Mouse (Mus musculus): ENCODE measurements around the gene Maff. TPM values are rescaled to one million over a fixed set of nuclear protein-coding genes. Genes with fewer than 3 reads are reported as not detected.

Maff gene
- polyA plus RNA-seq, 1 experiment, result 4.1 TPM

DNA sequence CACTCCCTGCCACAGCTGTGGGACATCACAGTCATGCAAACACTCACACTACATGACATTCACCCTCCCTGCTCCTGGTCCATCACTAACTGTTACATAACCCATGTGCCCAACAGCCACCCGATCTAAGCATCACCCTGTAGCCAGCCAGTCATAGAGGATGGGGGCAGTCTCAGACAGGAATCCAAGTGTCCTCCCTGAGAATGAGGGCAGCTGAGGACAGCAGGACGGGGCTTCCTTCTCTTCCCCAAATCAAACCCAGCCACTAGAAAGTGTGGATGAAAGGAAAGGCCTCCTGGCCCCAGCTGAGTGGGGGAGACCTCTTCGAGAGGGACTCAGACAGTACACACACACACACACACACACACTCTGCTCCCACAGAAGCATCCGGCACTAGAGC lies 48.4 kb downstream of the Maff start:
- TF ChIP-seq GATA1 (IDR thresholded peaks at IDR 0.05; ENCODE audit: low read length), result no peak

DNA sequence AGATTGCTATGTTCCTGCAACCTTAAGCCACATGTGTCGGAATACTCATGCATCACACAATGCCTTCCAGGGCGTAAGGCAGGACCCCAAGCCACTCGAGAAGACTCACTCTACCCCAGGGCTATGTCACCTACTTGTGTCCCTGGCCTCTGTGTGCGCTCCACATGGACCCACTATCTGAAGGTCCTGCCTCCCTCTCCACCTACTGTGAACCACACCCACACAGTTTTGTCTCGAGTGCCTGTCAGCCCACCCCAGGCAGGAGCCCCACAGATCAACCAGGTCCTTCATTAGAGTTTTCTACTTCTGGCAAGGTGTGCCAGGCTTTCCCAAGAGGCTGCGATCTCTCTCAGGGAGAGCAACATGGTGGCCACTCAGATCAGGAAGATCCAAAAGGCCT lies 48.9 kb downstream of the Maff start:
- no peak for TF ChIP-seq GATA1 (IDR thresholded peaks at IDR 0.05; ENCODE audit: low read length)

DNA sequence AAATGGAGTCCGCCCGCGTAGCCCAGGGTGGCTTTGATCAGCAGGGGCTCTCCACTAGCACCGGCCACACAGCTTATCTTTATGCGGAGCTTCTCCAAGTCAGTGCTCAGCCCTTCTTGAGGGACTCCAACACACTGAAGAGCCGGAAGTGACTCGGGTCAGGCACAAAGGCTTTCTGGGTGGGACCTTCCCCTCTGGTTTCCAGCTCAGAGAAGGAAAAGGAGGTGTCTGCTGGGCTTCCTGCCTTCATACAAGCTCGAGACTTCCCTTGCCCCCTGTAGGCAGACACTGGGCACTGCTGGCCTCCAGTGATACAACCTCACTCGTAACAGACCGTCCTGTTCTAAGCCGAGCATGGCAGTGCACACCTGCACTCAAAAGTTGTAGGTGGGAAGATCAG lies 50.3 kb downstream of the Maff start:
- TF ChIP-seq GATA1 (IDR thresholded peaks at IDR 0.05; ENCODE audit: low read length), result no peak

DNA sequence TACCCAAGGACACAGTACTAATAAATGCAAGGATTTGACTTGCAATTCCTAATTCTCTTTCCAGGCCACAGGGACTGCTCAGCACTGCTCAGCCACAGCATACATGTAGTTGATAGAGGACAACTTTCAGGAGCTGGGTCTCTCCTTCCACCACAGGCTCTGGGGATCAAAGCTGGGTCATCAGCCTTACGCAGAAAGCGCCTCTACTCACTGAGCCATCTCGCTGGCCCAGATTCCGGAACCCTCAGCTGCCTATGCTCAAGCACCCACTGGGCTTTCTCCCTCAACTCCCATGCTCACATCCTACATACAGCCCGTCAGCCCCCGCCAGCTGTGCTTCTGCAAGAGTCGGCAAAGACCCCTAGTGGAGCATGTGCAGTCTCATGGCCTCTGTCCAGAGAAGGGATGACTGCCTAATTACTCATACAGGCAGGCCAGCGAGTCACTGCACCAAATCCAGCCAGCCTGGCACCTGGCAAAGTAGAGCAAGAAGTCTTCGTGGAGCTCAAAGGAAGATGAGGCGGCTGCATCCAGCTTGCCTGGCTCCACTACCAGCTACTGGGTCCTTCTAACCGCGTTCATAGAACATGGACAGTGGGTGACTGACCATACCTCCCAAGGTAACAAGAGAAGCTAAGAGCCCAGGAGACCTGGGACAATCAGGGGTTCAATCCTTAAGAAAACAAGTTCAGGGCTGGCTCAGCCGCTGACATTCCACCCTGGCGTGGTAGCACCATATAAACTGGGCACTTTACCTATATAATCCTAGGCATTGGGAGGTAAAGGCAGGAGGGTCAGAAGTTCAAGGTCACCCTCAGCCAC lies 53.0 kb downstream of the Maff start:
- no peak for TF ChIP-seq GATA1 (IDR thresholded peaks at IDR 0.05; ENCODE audit: low read length)

DNA sequence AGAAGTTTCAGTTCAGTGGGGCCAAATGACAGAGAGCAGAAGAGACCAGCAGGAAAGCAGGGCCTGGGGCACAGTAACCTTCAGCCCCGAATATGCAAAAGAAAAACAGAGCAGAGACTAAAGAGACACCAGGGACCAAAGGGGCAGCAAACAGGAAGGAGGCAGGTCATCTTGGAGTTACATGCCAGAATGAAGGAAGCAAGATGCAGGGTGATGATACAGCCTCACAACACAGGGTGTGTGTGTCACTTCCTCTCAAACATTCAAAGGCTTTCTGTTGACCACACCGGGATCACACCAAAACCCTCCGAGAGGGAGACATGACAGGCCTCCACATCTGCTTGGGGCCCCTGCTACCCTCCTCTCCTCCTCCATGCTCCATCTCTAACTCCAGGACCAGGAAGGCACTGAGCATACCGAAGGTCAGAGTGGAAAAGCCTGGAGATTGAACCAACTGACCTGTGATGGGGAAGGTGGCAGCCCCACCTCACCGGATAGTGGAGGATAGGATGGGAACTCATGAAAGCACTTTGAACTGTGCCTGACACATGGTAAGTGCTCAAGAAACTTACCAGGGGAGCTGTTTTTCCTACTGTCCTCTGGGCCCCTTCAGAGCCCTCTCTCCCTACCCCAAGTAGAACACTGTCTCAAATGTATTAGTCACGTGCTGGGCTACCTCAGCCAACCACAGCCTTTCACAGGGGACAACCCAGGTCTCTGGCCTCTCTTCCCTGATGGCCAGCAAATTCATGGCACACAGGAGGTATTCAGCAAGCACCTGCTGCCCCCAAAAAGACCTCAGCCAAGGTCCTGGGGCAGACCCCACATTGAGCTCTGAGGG lies 53.9 kb downstream of the Maff start:
- no peak for TF ChIP-seq GATA1 (IDR thresholded peaks at IDR 0.05; ENCODE audit: low read length)

DNA sequence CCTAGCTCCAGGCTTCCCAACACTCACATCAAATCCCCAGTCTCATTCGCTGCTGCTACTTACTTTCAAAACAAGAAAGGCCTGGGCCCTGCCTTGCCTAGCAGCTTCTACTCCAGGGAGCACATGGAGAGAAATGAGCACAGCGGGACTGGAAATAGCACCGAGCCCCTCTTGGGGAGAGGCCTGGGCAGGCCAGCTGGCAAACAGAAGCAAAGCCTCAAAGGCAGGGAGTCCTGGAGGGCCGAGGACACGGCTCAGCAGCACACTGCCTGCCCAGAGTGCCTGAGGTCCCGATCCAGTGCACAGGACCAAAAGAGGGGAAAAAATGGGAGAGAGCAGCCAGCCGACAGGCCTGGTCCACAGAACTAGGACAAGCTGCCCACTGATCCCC lies 54.5 kb downstream of the Maff start:
- TF ChIP-seq GATA1 (IDR thresholded peaks at IDR 0.05; ENCODE audit: low read length), result no peak

DNA sequence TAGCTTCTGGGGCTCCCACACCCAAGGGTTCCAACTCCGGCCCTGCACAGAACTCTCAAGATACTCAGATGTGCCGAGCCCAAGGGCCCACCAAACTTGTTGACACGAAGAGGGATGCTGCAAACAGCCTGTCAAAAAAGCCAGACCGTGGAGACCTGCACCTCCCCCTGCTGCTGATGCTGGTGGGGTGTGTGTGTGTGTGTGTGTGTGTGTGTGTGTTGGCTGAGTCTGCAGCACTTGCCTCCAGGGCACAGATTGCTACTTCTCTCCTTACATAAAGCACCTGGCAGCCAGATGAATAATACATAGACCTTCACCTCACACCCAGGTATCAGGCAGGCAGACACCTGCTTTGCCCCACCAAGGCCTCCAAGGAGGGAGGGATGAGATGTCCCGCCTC lies 55.8 kb downstream of the Maff start:
- TF ChIP-seq GATA1 (IDR thresholded peaks at IDR 0.05; ENCODE audit: low read length), result no peak

DNA sequence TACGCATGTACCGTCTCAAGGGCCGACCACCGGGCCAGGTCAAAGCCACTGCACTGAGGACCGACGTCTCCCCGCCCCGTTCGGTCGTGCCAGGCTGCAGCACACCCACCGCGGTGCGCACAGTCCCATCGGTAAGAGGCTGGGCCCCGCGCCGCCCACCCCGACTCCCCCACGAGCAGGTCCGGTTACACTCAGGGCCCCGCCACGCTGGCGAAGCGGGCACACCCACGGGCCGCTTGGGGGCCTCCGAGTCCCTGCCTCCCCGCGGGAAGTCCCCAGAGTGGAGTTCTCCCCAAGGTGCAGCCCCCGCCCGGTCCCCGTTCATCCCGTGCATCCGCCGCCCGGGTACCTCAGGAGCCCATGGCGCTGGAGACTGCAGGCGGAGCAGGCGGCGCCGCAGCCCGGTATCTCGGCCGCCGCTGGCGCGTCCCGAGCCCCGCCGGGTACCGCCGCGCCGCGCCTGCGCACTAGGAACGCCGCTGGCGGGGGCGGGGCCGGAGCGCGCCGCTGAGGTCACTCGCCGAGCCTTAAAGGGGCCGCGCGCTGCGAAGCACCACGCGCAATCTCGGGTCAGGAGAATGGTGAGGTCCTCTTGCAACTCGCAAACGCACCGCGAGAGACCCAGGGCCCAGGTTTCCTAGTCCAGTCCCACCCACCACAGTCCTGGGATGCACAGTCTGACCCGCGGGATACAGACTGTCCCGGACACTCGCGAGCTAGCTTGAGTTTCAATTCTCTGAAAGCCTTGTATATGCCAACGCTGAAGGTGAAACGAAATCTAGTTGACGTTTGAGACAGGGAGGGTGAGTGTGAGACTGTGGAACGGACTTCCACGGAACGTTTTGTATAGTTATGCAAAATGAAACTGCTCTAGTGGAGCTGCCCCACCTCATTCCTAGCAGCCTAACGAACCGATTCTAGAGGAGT lies 56.7 kb downstream of the Maff start, which contains the start of gene Tmem184b:
Tmem184b (minus strand) TSS at position 734 of the 927 bp plus-strand sequence.
- TF ChIP-seq GATA1 (IDR thresholded peaks at IDR 0.05; ENCODE audit: low read length), result no peak

DNA sequence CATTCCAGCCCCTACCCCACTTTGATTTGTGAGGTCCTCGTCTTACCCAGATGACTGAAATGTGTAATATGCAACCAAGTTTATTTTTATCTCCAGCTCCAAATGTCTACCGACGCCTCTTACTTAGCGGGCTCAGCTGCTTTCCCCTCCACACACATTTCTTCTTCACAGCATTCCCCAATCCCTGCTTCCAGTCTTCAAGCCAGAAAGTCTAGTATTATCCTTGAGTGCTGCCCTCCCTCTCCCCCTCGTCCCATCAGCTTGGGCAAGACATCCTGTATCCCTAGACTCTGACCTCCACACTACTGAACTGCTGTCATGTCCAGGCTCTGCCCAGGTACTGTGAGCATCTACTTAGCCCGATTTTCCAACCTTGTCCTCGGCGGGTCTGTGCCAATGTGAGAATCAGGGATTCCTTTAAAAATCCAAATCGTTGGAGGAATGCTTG lies 57.4 kb downstream of the Maff start:
- TF ChIP-seq GATA1 (IDR thresholded peaks at IDR 0.05; ENCODE audit: low read length), result no peak

DNA sequence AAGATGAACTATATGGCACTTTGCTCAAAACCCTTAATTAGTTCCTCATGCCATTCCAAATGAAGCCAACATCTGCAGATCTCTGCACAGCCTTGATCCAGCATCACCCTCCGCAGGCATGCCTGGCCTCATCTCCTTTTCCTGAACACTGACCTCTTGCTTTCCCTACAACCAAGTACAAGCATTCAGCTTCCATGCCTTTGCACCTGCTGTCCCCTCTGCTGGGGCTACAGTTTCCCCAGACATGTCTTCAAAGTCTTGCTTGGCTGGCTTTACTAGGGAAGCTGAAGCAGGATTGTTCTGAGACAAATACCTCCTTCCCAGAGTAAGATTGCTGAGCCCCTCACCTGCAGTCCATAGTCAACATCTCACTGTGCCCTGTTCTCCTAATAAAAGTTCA lies 57.9 kb downstream of the Maff start:
- no peak for TF ChIP-seq GATA1 (IDR thresholded peaks at IDR 0.05; ENCODE audit: low read length)

DNA sequence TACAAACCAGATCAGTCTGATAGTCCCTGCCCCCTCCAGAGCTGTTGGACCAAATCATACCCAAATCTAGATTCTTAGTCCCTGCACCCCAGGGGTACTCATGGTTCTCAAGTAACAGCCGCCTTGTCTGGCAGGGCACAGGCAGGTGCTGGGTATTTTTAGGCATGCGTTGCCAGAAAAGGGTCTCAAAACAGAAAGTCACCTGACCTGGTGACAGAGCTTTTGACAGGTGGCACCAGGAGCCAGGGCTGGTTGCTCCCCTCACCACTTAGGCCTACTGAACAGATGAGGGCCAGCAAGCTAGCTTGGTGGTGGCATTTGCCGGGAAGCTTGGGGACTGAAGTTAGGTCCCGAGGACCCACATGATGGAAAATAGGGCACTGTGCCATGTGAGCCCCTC lies 60.1 kb downstream of the Maff start:
- no peak for TF ChIP-seq GATA1 (IDR thresholded peaks at IDR 0.05; ENCODE audit: low read length)

Other genes with a start within 250 kb of the Maff start
- 25.5 and 25.7 TPM in 2 replicates for gene Micall1, start 237.7 kb upstream of the Maff start, polyA plus RNA-seq (2012)
- gene Polr2f, start 205.6 kb upstream of the Maff start, polyA plus RNA-seq (2012), result 327 and 357 TPM in 2 replicates
- gene 1700088E04Rik, start 205.4 kb upstream of the Maff start, polyA plus RNA-seq (2012), result 0.24 TPM in 1 of 2 replicates, not detected in the other
- gene Sox10, start 181.4 kb upstream of the Maff start, polyA plus RNA-seq (2012), result not detected in 2 replicates
- 17.0 and 20.7 TPM in 2 replicates for gene Pick1, start 117.4 kb upstream of the Maff start, polyA plus RNA-seq (2012)
- gene Gm49486, start 117.2 kb upstream of the Maff start, polyA plus RNA-seq (2012), result 0.03 and 0.06 TPM in 2 replicates
- gene Slc16a8, start 91.9 kb upstream of the Maff start, polyA plus RNA-seq (2012), result not detected in 2 replicates
- not detected in 2 replicates for gene Baiap2l2, start 61.1 kb upstream of the Maff start, polyA plus RNA-seq (2012)
- 25.1 and 27.0 TPM in 2 replicates for gene Pla2g6, start 18.2 kb upstream of the Maff start, polyA plus RNA-seq (2012)
- gene Tmem184b, start 56.9 kb downstream of the Maff start, polyA plus RNA-seq (2012), result 18.0 and 25.1 TPM in 2 replicates
- not detected in 2 replicates for gene Csnk1e, start 108.9 kb downstream of the Maff start, polyA plus RNA-seq (2012)
- gene Kcnj4, start 158.6 kb downstream of the Maff start, polyA plus RNA-seq (2012), result not detected in 2 replicates
- gene Kdelr3, start 169.8 kb downstream of the Maff start, polyA plus RNA-seq (2012), result not detected in 2 replicates
- 65.7 and 86.5 TPM in 2 replicates for gene Ddx17, start 200.1 kb downstream of the Maff start, polyA plus RNA-seq (2012)